Mouse (Mus musculus) adrenal gland, postnatal 10 days (tissue): ENCODE data around the gene Hck. TPM values are rescaled to one million over a fixed set of nuclear protein-coding genes. Genes with fewer than 3 reads are reported as not detected.

Experiments
- DNase-seq: peaks from one replicate; pipeline ENCODE4 v3.0.0; 2021; ENCODE audit warnings: mixed read lengths
- total RNA-seq, 2 experiments: library from RNA; stranded (reverse); gene quantifications; 2 replicates each; pipeline ENCODE4 v1.2.3; 2021

The Hck gene
- total RNA-seq, 2 experiments from 2014 or later: 2.4 to 3.2 TPM

DNA sequence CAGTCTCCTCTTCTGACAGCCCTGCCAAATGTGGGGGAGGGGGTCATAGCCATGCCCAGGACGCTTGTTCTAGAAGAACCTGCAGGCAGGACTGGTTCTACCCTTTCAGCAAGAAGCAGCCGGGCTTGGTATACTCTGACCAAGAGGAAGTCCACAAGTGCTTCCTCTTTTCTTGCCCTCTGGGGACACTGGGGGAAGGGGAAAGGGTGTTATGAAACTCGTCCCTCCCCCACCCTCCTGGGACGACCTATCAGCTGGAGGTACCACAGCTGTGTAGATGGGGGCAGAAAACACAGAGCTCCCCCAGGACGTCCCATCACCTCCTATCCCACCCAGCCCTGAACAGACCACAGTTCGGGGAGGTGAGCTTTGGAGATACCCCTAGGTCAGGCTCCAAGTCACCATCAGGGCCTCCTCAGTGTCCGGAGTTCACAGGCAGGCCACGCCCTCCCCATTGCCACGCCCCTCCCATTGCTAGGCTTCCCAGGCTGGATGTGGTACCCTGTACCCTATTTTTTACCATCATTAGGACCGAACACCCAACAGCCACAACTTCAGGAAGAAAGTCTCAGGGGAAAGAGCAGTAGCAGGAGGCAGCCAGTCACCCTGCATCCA lies 17.6 kb upstream of the Hck start:
- DNase-seq: no peak

DNA sequence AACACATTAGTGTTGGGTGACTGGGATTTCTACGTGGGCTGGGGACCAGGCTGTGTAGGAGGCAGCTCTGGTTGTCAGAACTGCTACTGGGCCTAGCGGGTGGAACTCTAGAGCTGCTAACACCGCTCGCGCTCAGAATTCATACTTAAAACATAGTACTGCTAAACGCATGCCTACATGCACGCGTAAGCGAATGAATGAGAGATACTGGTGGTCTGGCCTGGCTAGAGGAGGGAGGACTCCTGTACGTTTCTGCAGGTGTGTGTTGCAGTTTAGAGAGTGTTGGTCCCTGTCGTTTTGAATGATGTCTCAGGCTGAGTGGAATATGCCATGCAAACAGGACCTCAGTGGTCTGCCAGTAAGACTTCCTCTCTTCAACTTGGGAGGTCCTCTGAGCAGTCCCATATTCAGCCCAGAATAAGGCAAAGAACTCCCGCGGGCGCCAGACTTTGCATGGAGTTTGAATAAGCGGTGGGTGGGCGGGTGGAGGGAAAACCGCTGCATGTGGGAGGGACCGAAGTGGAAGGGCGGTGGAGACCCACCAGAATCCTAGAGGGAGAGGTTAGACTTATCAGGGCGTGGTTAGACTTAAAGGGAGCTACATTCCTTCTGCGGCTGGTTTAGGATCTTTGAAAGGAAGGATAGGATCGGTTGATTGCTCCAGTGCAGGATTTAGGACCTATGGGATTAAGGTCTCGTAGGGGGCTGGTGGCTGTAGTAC lies 1.1 kb upstream of the Hck start:
- no peak for DNase-seq

DNA sequence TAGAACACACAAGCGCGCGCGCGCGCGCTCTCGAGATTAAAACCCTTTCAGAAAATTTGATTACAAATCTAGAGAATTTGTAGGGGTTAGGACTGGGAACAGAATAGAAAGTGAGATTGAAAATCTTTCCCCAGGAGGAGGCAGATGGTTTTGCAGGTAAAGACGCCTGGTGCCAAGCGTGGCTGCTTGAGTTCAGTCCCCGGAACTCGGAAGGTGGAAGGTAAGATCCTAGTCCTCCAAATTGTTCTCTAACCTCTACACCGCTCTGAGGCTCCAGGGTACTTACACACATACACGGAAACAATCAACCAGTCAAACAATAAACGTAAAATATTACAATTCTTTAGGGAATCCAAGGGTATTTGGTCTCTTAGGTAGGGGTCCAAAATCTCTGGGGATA lies 466 bp upstream of the Hck start:
- DNase-seq: no peak

DNA sequence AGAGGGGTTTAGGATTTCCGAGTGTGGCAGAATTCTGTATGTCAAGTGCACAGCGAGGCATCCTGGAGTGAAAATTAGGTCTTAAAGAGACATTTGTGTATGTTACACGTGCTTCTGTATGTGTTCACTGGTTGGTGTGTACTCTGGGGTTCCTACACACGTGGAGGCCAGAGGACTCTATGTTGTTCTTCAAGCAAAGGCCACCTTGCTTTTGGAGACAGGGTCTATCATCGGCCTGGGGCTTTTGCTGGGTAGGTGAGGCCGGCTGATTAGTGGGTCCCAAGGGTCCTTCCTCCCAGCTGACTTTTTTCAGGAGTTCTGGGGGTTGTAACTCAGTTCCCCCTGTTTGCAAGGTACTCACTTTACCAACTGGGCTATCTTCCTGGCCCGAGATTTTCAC lies 1.3 kb downstream of the Hck start:
- no peak for DNase-seq

DNA sequence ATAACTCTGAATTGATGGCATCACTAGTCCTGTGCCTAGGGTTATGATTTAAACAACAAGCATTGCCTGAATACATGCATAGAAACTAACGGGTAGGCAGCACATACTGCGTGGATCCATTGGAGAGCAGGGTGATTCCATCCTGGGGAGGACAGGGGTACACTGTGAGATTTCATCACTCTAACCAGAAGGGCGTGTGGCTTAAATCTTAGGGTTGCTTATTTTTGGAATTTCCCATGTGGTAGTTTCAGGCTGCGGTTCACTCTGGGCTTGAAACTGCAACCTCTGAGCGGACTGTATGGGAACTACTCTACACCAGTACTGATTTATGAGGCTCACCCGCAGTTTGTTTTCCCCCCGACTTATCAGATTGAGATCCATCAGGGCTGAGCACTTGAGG lies 3.0 kb downstream of the Hck start:
- no peak for DNase-seq

DNA sequence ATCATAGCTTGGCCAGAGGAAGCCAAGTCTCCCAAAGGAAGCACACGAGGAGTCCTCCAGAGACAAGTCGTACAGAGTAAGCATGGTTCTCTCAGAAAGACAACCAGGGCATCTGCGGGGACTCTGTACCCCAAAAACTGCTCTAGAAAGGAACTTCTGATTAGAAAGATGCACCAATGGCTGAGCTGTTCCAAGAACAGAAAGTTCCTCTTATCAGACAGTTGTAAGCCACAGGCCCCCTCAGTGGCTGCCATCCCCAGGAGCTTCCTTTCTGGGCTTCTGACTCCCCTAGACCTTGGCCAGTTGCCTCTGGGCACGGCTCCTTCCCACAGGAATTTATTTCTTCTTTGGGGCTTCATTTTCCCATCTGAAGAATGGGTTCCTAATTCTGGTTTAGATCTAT lies 7.4 kb downstream of the Hck start:
- DNase-seq: no peak

DNA sequence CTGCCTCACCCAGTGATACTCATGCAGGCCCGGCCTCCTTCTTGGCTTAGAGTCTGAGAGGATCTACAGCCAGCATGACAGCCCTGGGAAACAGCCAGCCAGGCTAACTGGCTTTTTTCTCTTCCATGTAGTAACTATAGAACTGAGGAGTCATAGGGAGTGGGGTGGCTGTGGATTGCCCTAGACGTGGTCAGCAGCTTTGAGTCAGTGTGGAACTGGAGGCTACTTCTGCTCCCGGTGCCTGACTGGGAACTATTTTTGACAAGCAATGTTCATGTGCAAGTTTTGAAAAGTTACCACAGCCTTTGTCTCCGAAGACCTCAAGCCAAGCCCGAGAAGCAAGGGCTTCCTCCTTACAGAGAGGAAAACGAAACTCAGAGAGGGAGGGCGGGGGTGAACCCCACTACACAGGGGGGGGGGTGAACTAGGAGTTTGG lies 8.8 kb downstream of the Hck start:
- DNase-seq: no peak

DNA sequence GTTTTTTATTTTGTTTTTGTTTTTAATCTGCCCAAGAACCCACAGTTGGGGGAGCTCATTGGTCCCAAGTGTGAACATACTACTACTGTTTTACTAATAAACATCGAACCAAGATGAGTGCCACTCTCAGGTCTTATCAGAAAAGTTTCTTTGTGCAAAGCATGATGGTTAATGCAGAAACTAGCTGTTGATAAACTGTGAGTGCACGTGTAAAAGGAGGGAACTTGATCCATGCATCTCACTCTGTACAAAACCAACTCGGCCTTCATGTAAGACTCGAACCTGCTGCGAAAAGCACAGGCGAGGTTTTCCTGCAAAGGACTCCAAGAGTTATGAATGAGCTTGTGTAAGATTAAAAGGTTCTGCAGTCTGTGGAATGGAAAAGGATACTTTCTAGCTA lies 11.2 kb downstream of the Hck start:
- no peak for DNase-seq

DNA sequence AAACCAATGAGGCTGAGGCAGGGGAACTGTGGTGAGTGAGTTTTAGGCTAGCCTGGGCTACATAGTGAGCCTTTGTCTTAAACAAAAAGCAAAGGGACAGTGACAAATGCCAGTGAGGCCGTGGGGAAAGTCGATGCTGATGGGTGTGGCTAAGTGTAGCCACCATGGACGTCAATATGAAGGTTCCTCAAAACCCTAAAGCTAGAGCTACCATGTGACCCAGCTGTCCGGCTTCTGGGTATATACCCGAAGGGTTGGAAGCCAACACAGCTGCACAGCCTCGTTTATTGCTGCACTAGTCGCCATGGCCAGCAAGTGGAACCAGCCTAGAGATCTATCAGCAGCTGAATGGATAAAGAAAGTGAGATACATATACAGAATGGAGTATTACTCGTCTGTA lies 11.9 kb downstream of the Hck start:
- DNase-seq: no peak

DNA sequence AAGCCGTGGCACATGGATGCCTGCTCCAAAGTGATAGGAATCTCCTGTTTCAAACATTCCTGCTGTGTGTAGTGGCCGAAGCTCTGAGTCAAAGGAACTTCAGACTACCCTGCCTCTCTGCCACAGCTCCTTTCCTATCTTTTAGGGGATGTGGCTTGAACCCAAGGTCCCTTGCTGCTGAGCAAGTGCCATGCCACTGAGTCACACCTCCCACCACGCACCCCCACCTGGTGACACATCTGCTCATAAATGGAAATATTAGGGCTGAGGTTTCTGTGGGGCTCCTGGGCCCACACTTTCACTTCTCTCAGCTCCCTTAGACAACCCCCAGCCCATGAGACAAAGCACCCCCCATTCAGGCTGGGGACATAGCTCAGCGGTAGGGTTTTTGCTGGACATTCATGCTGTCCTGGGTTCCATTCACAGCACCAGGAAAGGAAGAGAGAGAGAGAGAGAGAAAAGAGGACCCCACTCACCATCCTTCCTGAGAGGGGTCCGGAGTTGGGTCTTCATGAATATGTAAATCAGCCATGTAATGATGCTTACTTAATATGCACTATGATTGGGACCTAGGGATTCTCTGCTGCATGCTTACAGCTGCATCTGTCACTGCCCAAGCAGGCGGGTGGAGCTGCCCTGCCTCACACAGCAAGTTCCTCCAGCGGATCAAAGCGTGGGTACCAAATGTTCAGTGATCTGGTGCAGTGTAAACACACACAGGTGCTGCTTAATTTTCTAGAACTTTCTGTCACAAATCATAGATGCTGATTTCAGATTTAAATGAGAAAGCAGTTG lies 13.8 kb downstream of the Hck start:
- peak; percentile 45 for DNase-seq

DNA sequence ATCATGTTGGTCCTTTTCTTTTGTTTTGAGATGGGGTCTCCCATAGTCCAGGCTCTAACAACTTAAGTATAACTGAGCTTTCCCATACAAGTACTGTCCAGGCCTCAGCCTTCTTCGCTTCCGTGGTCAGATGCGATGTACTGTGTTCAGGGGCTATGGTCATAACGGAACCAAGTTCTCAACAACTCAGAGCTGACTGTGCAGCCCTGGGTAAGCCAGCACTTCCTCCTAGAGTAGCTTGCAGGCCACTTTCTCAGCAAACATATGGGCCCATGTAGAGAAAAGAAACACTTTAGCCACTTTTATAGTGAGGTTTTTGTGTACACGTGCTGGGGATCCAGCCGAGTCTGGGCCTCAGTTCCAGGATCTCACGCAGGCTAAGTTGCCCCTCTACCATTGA lies 14.4 kb downstream of the Hck start:
- no peak for DNase-seq

DNA sequence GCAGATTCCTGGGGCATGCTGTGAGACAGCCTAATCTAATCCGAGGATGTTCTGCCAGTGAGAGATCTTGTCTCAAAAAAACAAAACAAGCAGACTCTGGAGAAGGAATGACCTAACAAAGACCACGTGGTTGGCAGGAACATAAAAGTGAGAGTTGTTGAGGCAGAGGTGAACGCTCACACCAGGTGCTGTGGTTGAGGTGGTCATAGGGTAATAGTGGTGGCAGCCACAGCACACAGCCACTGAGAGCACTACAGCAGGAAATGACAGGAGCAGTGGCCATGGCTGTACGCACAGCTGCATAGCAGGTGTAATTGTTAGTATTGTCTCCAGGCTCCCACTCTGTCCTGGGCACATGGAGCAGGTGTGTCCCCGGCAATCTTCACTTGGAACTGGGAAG lies 17.6 kb downstream of the Hck start:
- no peak for DNase-seq

DNA sequence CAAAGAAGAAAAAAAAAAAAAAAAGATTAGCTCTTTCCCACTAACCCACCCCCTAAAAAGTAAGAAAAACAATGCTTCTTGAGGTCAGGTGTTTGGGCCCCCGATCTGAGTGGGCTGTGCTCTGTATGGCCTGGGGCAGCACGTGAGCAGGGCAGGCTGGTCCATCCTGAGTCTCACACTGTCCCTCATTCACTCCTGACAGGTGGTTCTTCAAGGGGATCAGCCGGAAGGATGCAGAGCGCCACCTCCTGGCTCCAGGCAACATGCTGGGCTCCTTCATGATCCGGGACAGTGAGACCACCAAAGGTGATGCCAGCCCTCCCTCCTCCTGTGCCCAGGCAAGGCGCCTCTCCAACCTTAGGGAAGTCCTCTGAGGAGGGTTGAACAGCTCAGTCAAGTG lies 22.8 kb downstream of the Hck start:
- DNase-seq: peak; percentile 22

DNA sequence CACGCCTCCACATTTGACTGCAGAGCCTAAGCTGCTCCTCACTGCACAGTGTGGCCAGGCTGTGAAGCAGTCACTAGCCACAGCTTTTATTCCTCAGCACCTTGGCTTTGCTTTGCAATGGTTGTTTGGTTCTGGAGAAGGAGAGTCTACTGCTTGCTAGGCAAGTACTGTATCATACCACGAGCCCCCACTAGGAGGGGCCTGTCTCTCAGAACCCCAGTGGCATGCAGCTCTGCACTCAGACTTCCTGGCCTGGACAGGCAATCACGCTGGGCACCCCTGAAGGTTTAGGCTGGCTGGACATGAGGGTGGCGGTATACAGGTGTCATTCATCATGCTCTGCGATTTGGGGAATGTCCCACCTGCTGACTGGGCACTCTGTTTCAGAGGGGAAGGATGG lies 26.0 kb downstream of the Hck start:
- no peak for DNase-seq

DNA sequence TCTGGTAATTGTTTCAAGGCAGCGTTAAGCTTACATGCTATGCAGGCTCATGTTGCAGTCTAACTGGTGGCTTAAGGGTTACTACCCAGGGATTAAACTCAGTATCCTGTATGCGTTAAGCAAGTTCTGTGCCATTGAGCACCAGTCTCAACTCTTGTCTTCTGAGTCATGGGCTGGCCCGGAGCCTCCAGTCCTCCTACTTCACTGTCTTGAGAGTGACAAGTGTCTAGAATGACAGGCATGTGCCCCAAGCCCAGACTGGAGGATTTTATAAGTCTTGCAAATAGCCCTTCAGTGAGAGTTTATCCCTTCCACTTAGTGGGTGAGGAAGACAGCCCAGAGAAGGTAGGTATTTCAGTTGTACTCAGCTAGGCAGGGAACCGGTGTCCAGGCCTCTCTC lies 27.9 kb downstream of the Hck start:
- no peak for DNase-seq

DNA sequence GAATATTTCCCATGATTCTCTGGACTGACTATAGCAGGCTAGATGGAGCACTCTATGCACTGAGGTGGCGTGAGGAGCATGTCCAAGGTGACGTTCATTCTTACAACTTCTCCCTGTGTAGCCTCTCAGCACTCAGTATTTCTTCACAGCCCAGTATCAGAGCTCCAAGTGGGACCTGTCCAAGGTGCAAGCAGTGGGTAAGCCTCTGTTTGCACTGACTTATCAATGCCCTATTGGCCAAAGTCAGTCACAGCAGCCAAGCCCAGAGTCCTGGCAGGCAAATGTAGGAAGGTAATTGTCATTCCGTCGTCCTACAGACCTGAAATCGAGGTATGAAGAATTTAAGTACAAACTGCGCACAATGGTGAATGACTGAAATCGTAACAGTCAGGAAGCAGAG lies 30.9 kb downstream of the Hck start:
- DNase-seq: no peak

DNA sequence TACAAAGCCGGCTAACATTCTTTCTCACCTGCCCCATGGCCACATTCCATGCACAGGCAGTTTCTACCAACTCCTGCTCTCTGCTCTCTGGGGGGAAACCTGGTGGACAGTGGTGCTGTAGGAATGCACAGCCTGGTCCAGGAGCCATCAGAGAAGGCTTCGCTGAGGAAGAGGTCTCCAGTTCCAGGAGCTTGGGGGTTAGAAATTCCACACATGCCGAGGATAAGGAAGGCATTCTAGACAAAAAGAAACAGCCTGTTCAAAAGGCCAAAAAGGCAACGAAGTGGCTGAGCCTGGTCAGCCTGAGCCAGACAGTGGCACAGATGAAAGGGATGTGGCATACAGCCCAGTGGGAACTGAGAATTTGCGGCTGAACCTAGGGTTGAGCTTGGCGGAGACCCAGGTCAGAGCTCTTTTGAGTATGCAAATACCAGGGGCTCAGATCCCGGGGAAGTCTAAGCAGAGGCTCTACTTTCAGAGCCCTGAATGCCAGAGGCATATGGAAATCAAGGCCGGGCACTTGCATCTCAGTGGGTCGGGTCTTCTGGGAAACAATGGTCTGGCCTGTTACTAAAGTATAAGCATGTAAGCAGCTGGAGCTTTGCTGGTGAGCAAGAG lies 31.8 kb downstream of the Hck start:
- peak; percentile 33 for DNase-seq

DNA sequence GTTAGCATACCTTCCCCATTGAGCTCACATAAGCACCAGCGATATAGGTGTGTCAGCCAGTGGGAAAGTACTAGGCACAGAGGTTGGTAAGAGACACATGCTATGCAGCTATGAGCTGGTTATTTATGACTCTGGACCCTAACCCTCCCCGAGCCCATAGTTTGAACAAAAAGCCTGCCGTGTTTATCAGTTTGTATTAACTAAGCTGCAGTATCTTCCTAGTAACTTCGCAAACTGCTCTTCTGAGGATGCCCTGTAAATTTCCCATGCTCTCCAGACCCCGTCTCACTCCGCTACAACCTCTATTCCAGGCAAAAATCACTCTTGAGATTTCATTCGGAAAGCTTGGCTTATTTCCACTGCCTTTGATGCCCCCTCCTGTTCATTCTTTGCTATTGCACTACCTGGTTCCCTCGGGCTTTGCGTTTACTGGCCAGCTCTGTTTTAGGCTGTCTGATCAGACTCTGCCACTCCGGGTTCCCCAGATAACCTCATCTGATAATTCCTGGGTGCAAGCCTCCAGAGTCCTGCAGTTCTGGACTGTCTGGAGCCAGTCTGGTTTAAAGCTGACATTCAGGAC lies 34.4 kb downstream of the Hck start:
- DNase-seq: peak; percentile 76

DNA sequence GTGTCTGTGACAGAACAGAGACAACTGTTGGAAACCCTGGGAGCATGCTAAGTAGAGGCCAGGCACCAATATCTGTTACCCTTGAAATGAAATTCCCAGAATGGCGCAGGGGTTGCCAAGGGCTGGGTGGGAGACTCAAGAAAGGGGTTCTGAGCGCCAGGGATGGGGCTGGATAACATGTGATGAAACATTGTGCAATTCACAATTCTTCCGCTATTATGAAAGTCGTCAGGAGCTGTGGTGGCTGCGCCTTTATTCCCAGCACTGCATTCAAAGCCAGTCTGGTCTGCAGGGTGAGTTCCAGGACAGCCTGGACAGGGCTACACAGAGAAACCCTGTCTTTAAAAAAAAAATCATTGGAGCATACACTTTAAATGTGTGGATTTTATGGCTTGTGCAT lies 37.1 kb downstream of the Hck start:
- DNase-seq: no peak

DNA sequence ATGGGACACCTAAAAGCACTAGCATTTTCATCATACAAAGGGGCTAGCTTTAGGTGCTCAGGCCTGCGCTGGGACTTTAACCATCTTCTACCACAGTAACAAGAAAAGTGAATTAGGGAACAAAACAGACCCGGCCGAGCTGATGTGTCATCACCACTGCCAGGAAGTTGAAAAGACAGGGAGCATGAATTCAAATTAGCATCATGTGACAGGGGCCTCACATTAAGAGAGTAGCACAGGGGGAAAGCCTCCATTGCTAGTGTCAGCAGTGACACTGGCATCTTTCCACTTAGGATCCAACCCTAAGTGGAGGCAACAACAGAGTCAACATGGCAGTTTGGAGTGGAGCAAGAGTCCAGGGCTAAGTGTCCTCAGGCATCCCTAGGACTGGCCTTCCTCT lies 39.0 kb downstream of the Hck start:
- DNase-seq: no peak

DNA sequence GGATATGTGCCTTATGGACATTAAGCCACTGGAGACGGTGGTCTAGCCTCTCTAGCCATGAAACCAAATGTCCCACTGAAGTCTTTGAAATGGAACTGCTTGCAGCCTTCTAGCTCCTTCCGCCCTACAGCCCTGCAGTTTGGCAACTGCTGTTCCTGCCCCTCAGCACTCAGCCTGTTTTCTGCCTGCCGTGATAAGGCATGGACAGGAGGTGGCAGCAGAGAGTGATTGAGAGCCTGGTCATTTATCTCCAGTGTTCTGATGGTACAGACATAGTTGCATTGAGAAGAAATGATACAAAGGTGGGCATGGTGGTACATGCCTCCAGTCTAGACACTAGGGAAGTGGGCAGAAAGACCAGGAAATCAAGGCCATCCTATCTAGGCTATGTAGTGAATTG lies 39.4 kb downstream of the Hck start:
- DNase-seq: peak; percentile 84

DNA sequence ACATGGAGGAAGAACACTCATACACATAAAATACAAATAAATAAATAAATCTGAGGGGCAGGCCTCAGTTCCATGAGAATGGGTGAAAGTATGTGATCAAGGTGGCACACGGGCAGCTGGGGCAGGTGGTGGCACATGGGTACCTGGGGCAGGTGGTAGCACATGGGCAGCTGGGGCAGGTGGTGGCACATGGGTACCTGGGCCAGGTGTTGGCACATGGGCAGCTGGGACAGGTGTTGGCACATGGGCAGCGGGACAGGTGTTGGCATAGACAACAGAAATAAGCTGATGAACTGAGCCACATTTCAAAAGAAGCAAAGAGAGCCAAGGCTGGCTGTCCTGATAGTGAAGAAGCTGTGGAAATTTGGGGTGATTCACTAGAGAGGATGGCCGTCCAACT lies 41.5 kb downstream of the Hck start:
- DNase-seq: no peak

DNA sequence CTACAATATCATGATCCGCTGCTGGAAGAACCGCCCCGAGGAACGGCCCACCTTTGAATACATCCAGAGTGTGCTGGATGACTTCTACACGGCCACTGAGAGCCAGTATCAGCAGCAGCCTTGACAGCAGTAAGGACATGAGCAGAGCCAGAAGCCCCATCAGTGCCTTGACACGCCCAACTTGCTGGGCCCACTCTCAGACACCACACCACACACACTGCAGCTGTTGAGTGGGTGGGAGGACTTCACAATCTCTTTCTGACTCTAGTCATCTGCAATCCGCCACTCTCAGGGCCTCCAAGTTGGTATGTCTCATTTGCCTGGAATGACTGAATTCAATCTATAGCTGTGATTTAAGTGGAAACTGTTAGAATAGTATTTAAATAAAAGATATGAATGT lies 42.8 kb downstream of the Hck start:
- no peak for DNase-seq
